Mouse (Mus musculus) regulatory T cell (primary cell): ENCODE results near the gene Fam47e.

Experiments
- in situ Hi-C: fragments of 300-600 bp; cut with MboI, MseI; formaldehyde crosslinking; loops from one replicate; pipeline ENCODE4 v1.15.1; 2025; ENCODE audit warnings: high pct_unique_total_duplicates

Fam47e gene

GRCm38 (mm10) chr5:92602691-92603690 lies 48.1 kb downstream of the Fam47e start, which contains the start of gene Stbd1:
TSS of gene Stbd1 (plus strand) at chr5:92603041.
- in situ Hi-C loops: no loop called here

- in situ Hi-C loops: no loop called here
Measured at GRCm38 (mm10) chr5:92604452-92605247, 49.8 kb downstream of the Fam47e start.

GRCm38 (mm10) chr5:92607492-92608229 lies 52.8 kb downstream of the Fam47e start:
- in situ Hi-C loops: no loop called here

GRCm38 (mm10) chr5:92612756-92613155 lies 57.9 kb downstream of the Fam47e start:
- in situ Hi-C loops: no loop called here

- in situ Hi-C loops: no loop called here
Measured at GRCm38 (mm10) chr5:92621883-92622282, 67.0 kb downstream of the Fam47e start.

- in situ Hi-C loops: no loop called here
Measured at GRCm38 (mm10) chr5:92627896-92628295, 73.0 kb downstream of the Fam47e start.

- in situ Hi-C loops: no loop called here
Measured at GRCm38 (mm10) chr5:92633526-92633925, 78.7 kb downstream of the Fam47e start.

- in situ Hi-C loops: no loop called here
Measured at GRCm38 (mm10) chr5:92634916-92635315, 80.0 kb downstream of the Fam47e start.

- in situ Hi-C loops: no loop called here
Measured at GRCm38 (mm10) chr5:92635891-92636290, 81.0 kb downstream of the Fam47e start.

- in situ Hi-C loops: no loop called here
Measured at GRCm38 (mm10) chr5:92640861-92641260, 86.0 kb downstream of the Fam47e start.
